Mouse (Mus musculus) forebrain, postnatal 0 days (tissue): Measurements from ENCODE around the gene Zic5. TPM values are rescaled to one million over a fixed set of nuclear protein-coding genes. Genes with fewer than 3 reads are reported as not detected.
A peak's percentile ranks its signal among the peaks of the same experiment; 100 is the strongest.

Source experiments
- ATAC-seq: fragments of 200-750 bp; cut with Nextera tagmentation; 2 replicates; pipeline ENCODE4 v1.8.0; 2017; ENCODE audit warnings: mild to moderate bottlenecking, moderate library complexity
- DNase-seq: peaks from one replicate; pipeline ENCODE4 v3.0.0-alpha.2; 2015
- H3K27ac ChIP-seq: fragments of 300-500 bp; sonication (generic); 2 replicates; pipeline ENCODE4 v1.5.1; 2014; ENCODE audit warnings: low read depth, mild to moderate bottlenecking, antibody characterized with exemption, low read length, moderate library complexity, mixed read lengths
- H3K27me3 ChIP-seq: fragments of 300-500 bp; sonication (generic); 2 replicates; pipeline ENCODE4 v1.6.1; 2014; ENCODE audit warnings: mild to moderate bottlenecking, low read length, mixed read lengths; ENCODE audit not compliant: insufficient read depth
- H3K36me3 ChIP-seq: fragments of 300-500 bp; sonication (generic); 2 replicates; pipeline ENCODE4 v1.6.1; 2014; ENCODE audit warnings: mild to moderate bottlenecking, moderate library complexity; ENCODE audit not compliant: insufficient read depth
- H3K4me1 ChIP-seq: fragments of 300-500 bp; sonication (generic); 2 replicates; pipeline ENCODE4 v1.6.1; 2014; ENCODE audit warnings: antibody characterized with exemption; ENCODE audit not compliant: insufficient read depth
- H3K4me2 ChIP-seq: fragments of 300-500 bp; sonication (generic); 2 replicates; pipeline ENCODE4 v1.6.1; 2014; ENCODE audit warnings: low read depth, mild to moderate bottlenecking, moderate library complexity
- H3K4me3 ChIP-seq: fragments of 300-500 bp; sonication (generic); 2 replicates; pipeline ENCODE4 v1.5.1; 2014; ENCODE audit warnings: low read depth, low read length, mixed read lengths
- H3K9ac ChIP-seq: fragments of 300-500 bp; sonication (generic); 2 replicates; pipeline ENCODE4 v1.6.1; 2014; ENCODE audit warnings: mild to moderate bottlenecking
- H3K9me3 ChIP-seq: fragments of 300-500 bp; sonication (generic); 2 replicates; pipeline ENCODE4 v1.6.1; 2016; ENCODE audit warnings: low read length
- CTCF ChIP-seq: sonication (generic); IDR thresholded peaks from 2 replicates; pipeline ENCODE4 v1.5.1; 2016; ENCODE audit warnings: antibody characterized with exemption, control low read depth, low read depth
- WGBS: fragments of 180-500 bp; shearing (Covaris S2); extraction: QIAGEN DNeasy Blood & Tissue Kit; methylation state at CpG from one replicate; pipeline ENCODE4 v1.1.7; 2014; 5-methylcytosine and 5-hydroxymethylcytosine counted together
- polyA plus RNA-seq: library from polyadenylated mRNA; unstranded; fragments of >200 nt; fragmentation: Nextera tagmentation; extraction: Ambion mirVana; gene quantifications from 2 replicates; pipeline ENCODE4 v1.2.1, GENCODE M21; 2015
- total RNA-seq: library from RNA; depleted of rRNA; stranded (reverse); fragments of >200 nt; gene quantifications from 2 replicates; pipeline ENCODE4 v1.2.3, GENCODE M21; 2014

Zic5 gene
- total and polyA plus RNA-seq, 2 experiments from 2014 or later = 13.8 to 22.8 TPM

DNA sequence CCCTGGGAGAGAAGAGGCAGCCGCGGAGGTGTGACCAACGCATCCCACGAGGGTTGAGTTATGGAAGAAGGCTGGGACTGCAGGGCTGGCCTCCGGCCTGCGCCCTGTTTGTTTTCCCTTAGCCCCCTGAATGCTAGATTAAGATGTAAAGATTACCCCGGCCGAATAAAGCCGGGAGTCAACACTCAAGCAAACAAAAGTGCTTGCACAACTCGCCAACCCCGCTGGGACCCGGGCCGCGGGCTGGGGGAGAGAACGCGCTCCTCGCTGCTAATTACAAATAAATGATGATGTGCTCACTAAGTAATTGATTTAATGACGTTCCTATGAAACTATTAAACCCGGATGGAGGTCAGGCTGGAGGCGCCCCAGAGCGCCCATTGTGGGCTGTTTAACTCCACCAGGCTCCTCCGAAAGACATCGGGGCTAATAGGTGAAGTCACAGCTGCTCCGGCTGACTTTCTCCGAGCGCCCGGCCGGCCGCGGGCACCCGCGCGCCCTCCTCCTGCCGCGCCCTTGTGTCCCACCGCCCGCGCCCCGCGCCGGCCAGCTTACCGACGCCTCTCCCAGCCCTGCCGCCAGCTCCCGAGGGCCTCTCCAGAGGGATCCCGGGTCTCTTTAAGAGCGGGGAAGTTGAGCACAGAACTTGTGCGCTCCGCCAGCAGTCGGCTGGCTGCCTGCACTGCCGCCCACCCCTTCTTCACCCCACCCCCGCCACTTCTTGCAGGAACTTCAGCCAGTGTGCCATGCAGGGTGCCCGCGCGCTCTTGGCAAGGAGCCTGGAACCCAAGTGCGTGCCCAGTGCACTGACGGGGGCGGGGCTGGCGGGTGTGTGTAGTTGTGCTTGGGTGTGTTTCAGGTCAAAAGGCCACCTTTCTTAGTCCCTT lies 14.7 kb downstream of the Zic5 start, which contains the start of gene Gm5089:
Gm5089 (minus strand) TSS at position 620 of the 887 bp plus-strand sequence.
- H3K9ac ChIP-seq = peak within 1 kb of the TSS; percentile 35; the same call in 1 of the 2 replicates
- H3K4me2 ChIP-seq = peak within 1 kb of the TSS; percentile 59
- no peaks in the 10 kb centered on the region for H3K9me3 ChIP-seq
- ATAC-seq (peak; percentile 58), DNase-seq (peak; percentile 43)
- H3K4me1 ChIP-seq = peaks cover 18% of the 10 kb centered on the region
- H3K27ac ChIP-seq = peak within 1 kb of the TSS; percentile 45
- 2% methylated on average over 57 of the region's 59 CpGs for WGBS
- peaks cover 34% of the 10 kb centered on the region for H3K27me3 ChIP-seq
- TF ChIP-seq CTCF = no peak
- peak within 1 kb of the TSS; percentile 24 for H3K4me3 ChIP-seq
- H3K36me3 ChIP-seq = no peaks in the 10 kb centered on the region

DNA sequence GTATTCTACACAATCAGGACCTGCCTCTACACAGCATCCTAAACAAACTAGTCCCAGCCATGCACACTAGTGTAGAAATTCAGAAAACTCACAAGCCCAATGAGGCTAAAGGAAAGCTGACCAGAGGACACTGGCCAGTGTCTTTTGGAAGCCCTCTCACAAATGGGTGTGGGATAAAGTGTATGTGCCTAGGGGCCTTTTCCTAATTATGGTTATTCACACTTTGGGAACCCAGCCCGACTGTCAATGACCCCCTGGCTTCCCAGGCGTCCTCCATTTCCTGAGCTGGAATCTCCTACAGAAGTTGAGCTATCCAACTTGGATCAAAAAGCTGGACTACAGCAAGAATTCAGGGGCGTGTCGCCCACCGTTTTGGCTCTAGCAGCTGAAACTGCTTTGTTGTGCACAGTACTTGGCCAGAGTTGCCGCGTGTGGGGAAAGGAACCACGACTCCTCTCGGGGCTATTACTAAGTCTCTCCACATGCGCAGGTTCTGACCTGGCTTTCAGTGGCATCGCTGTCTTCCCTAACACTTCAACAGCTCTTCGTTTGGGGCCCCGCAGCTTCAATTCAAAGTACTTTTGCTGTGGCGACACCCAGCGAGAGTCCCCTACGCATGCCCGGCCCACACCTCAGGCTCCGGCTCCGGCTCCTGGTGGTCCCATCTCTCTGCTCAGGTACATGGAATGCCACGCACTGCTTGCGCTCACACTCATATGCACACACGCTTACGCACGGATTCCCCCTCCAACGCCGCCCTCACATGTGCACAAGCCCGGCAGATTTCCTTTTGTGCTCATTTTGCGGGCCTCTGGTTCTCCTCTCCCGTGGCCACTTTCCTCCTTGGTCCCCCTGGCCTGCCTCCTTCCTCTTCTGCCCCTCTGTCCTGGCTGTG lies 15.6 kb downstream of the Zic5 start:
- peak; percentile 35 for DNase-seq

DNA sequence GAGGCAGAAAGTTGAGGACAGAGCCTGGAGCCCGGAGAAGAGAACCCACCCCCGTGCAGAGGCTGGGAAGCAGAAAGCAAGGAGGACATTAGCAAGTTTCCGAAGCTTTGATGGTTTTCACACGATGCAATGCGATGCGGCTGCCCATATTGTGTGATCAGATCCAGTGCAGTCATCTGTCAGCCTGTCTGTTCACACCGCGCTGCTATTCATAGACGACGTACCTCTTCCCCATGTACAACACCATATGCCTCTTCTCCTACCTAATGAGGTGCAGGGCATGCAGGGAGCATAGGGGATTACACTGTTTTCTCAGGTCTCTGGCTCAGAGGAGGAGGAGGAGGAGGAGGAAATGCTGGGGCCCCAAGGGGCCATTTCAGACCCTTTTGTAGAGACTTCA lies 28.6 kb downstream of the Zic5 start:
- no peaks in the 10 kb centered on the region for H3K36me3 ChIP-seq
- no peak overlapping the region for H3K4me2 ChIP-seq
- ATAC-seq = peak; percentile 50; the same call in 1 of the 2 replicates
- no peaks in the 10 kb centered on the region for H3K9me3 ChIP-seq
- 42% methylated on average over 10 of the region's 10 CpGs for WGBS
- H3K9ac ChIP-seq = no peak overlapping the region
- DNase-seq = peak; percentile 37
- no peaks in the 10 kb centered on the region for H3K27me3 ChIP-seq
- no peak overlapping the region for H3K4me3 ChIP-seq
- H3K27ac ChIP-seq = no peak overlapping the region
- TF ChIP-seq CTCF = no peak
- H3K4me1 ChIP-seq = no peaks in the 10 kb centered on the region

More for the DNA sequence above, 15.6 kb downstream of the Zic5 start:
- no peak for ATAC-seq
- no peaks in the 10 kb centered on the region for H3K9me3 ChIP-seq
- H3K27me3 ChIP-seq = peaks cover 34% of the 10 kb centered on the region
- no peaks in the 10 kb centered on the region for H3K36me3 ChIP-seq
- H3K4me1 ChIP-seq = peaks cover 18% of the 10 kb centered on the region
- H3K4me3 ChIP-seq = peak overlapping the region; percentile 24
- H3K27ac ChIP-seq = peak overlapping the region; percentile 45
- TF ChIP-seq CTCF = 0 out of 2 replicates have a peak, but pooled peaks have one; percentile 2
- H3K4me2 ChIP-seq = peak overlapping the region; percentile 59
- WGBS = 5% methylated on average over 29 of the region's 29 CpGs
- H3K9ac ChIP-seq = peak overlapping the region; percentile 35; the same call in 1 of the 2 replicates

DNA sequence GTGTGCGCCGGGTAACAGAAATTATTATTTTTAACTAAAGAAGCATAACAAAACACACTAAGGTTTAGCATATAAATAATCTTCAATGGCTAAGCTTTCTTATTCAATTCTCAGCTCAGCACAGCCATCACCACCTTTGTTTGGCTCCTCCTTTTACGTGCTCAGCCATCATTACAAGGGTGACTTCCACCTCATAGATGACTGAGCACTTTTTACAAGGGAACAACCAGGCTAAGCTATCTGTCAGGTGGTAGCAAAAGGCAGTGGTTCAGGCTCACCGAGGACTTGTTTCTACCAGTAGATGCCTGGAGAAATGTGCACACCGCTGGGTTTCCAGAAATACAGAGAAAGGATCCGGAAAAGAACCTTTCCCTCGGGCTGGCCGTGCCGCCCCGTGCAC lies 31.4 kb downstream of the Zic5 start:
- no peak overlapping the region for H3K27ac ChIP-seq
- no peaks in the 10 kb centered on the region for H3K27me3 ChIP-seq
- H3K9me3 ChIP-seq = no peaks in the 10 kb centered on the region
- no peak for DNase-seq
- H3K9ac ChIP-seq = no peak overlapping the region
- no peaks in the 10 kb centered on the region for H3K36me3 ChIP-seq
- no peaks in the 10 kb centered on the region for H3K4me1 ChIP-seq
- ATAC-seq = no peak
- 90% methylated on average over 10 of the region's 10 CpGs for WGBS
- no peak for TF ChIP-seq CTCF
- H3K4me2 ChIP-seq = no peak overlapping the region
- no peak overlapping the region for H3K4me3 ChIP-seq

DNA sequence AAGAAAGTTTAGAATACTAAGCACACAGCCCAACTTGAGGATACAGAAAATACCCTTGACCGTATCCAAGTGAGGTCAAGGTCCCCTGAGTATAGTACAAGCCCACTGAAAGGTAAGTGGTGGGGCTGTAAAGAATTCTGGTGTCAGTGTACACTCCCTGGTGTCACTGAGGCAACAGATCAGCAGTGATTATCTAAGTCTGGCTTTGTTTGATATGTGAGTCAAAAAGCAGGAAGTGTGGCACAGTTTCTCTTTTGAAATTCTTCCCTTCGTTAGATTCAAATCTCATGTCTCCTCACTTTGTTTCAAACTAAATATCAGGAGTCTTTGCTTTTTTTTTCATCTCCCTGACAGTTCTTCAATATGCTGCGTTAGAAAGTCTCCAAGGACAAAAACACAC lies 32.9 kb downstream of the Zic5 start:
- Histone ChIP-seq H3K4me1 (no peaks in the 10 kb centered on the region), H3K9ac (no peak overlapping the region), H3K9me3 (no peaks in the 10 kb centered on the region), H3K27me3 (no peaks in the 10 kb centered on the region), H3K27ac (no peak overlapping the region), H3K36me3 (no peaks in the 10 kb centered on the region), H3K4me2 (no peak overlapping the region), H3K4me3 (no peak overlapping the region)
- 54% methylated on average over 3 of the region's 3 CpGs for WGBS
- no peak for ATAC-seq
- no peak for TF ChIP-seq CTCF
- DNase-seq = no peak

DNA sequence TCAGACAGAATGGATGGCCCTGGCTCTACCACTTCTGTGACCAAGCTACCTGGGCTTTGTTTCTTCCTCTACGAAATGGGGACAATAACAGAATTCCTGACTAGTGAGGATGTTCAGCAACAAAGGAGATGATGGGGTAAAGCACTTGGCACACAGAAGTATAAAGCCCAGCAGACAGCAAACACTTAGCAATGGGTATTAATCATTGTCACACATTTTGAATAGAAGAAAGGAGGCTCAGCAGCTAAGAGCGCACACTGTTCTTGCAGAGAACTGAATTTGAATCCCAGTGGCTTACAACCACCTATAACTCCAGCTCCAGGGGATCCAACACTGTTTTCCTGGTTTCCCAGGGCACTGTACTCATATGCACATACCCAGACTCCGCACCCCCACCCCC lies 37.8 kb downstream of the Zic5 start:
- TF ChIP-seq CTCF = no peak
- DNase-seq (no peak), ATAC-seq (no peak)
- Histone ChIP-seq H3K4me3 (no peak overlapping the region), H3K9ac (no peak overlapping the region), H3K4me1 (no peaks in the 10 kb centered on the region), H3K4me2 (no peak overlapping the region), H3K36me3 (no peaks in the 10 kb centered on the region), H3K9me3 (no peaks in the 10 kb centered on the region), H3K27ac (no peak overlapping the region), H3K27me3 (no peaks in the 10 kb centered on the region)
- 80% methylated on average over 3 of the region's 3 CpGs for WGBS
